Mouse (Mus musculus) liver, embryonic 14.5 days (tissue): ENCODE data around the gene Ssbp2. TPM values are rescaled to one million over a fixed set of nuclear protein-coding genes. Genes with fewer than 3 reads are reported as not detected.

ENCODE experiments used
- ATAC-seq: fragments of 200-750 bp; cut with Nextera tagmentation; 2 replicates; pipeline ENCODE4 v1.8.0; 2017; ENCODE audit warnings: moderate number of reproducible peaks, mild to moderate bottlenecking, moderate library complexity; ENCODE audit not compliant: insufficient read depth
- DNase-seq, 3 experiments: peaks; one replicate each; pipeline ENCODE4 v3.0.0-alpha.2; 2012 to 2013; ENCODE audit warnings: low read depth in 3 of 3, low spot score in 3 of 3
- H3K27ac ChIP-seq: fragments of 300-500 bp; sonication (generic); 2 replicates; pipeline ENCODE4 v1.5.1; 2014; ENCODE audit warnings: moderate library complexity, mild to moderate bottlenecking, control low read depth, inconsistent platforms
- H3K27me3 ChIP-seq: fragments of 300-500 bp; sonication (generic); 2 replicates; pipeline ENCODE4 v1.6.1; 2014; ENCODE audit warnings: mild to moderate bottlenecking, low read length, moderate library complexity; ENCODE audit not compliant: control insufficient read depth, insufficient read depth
- H3K36me3 ChIP-seq: fragments of 300-500 bp; sonication (generic); replicated peaks from 2 replicates; pipeline ENCODE4 v1.6.1; 2014; ENCODE audit warnings: low read depth; ENCODE audit not compliant: control insufficient read depth, insufficient read depth
- H3K4me1 ChIP-seq, 2 experiments: fragments of 200-500 bp in 1 of 2; fragments of 300-500 bp in 1 of 2; sonication (generic) in 1 of 2; replicated peaks; 2 replicates each; pipeline ENCODE4 v1.6.1; 2012 to 2014; ENCODE audit warnings: antibody characterized with exemption in 1 of 2, inconsistent platforms in 1 of 2, low read length in 1 of 2; ENCODE audit not compliant: control insufficient read depth in 2 of 2, insufficient read depth in 2 of 2
- H3K4me2 ChIP-seq: fragments of 300-500 bp; sonication (generic); 2 replicates; pipeline ENCODE4 v1.6.1; 2014; ENCODE audit warnings: low read depth, mild to moderate bottlenecking, control low read depth, moderate library complexity
- H3K4me3 ChIP-seq, 2 experiments: fragments of 200-500 bp in 1 of 2; fragments of 300-500 bp in 1 of 2; sonication (generic) in 1 of 2; 2 replicates each; pipeline ENCODE4 v1.5.1; 2012 to 2014; ENCODE audit warnings: low read depth in 2 of 2, low read length in 2 of 2, mild to moderate bottlenecking in 2 of 2, control low read depth in 1 of 2, inconsistent platforms in 1 of 2, moderate library complexity in 1 of 2; ENCODE audit not compliant: insufficient read depth in 1 of 2
- H3K9ac ChIP-seq: fragments of 300-500 bp; sonication (generic); replicated peaks from 2 replicates; pipeline ENCODE4 v1.6.1; 2014; ENCODE audit warnings: mild to moderate bottlenecking, control low read depth, moderate library complexity
- H3K9me3 ChIP-seq: fragments of 300-500 bp; sonication (generic); 2 replicates; pipeline ENCODE4 v1.6.1; 2016; ENCODE audit warnings: low read length, mixed read lengths; ENCODE audit not compliant: control insufficient read depth
- CTCF ChIP-seq: IDR thresholded peaks from 2 replicates; pipeline ENCODE4 v1.5.1; 2016; ENCODE audit warnings: antibody characterized with exemption, low read depth, control low read depth
- EP300 ChIP-seq: IDR thresholded peaks from 2 replicates; pipeline ENCODE4 v1.6.1; 2016; ENCODE audit warnings: antibody characterized with exemption, low read depth
- WGBS: fragments of 180-500 bp; shearing (Covaris S2); extraction: QIAGEN DNeasy Blood & Tissue Kit; methylation state at CpG from one replicate; pipeline ENCODE4 v1.1.7; 2014; ENCODE audit not compliant: insufficient replicate concordance; 5-methylcytosine and 5-hydroxymethylcytosine counted together
- polyA plus RNA-seq, 2 experiments: library from polyadenylated mRNA; depleted of rRNA in 1 of 2; stranded (reverse) in 1 of 2; unstranded in 1 of 2; fragments of >200 nt; fragmentation: Nextera tagmentation in 1 of 2; extraction: Ambion mirVana in 1 of 2; gene quantifications; 2 replicates each; pipeline versions ENCODE4 v1.2.1 to v1.2.3; 2012 to 2014

Gene Ssbp2
- polyA plus RNA-seq, 2 experiments = 23.7 to 43.0 TPM

GRCm38 (mm10) chr13:91441476-91441875, 18.6 kb upstream of the Ssbp2 start:
- no peaks in the 10 kb centered on the region for H3K36me3 ChIP-seq
- no peaks in the 10 kb centered on the region; a peak in 2 of 4 replicates for H3K4me1 ChIP-seq
- H3K9me3 ChIP-seq = no peaks in the 10 kb centered on the region; the same call in 1 of the 2 replicates
- 66% methylated on average over 5 of the region's 5 CpGs for WGBS
- ATAC-seq (no peak), DNase-seq (no peak)
- TF ChIP-seq EP300 (no peak), CTCF (no peak)
- H3K9ac ChIP-seq = no peak overlapping the region
- no peak overlapping the region for H3K4me2 ChIP-seq
- H3K4me3 ChIP-seq = no peak overlapping the region
- H3K27me3 ChIP-seq = no peaks in the 10 kb centered on the region
- no peak overlapping the region for H3K27ac ChIP-seq

GRCm38 (mm10) chr13:91446728-91447127, 13.4 kb upstream of the Ssbp2 start:
- Histone ChIP-seq H3K4me3 (no peak overlapping the region), H3K4me2 (no peak overlapping the region), H3K9ac (no peak overlapping the region), H3K36me3 (no peaks in the 10 kb centered on the region), H3K27ac (no peak overlapping the region), H3K9me3 (no peaks in the 10 kb centered on the region; the same call in 1 of the 2 replicates), H3K27me3 (no peaks in the 10 kb centered on the region), H3K4me1 (peaks cover 0 to 5% of the 10 kb centered on the region in 2 experiments; a peak in 3 of 4 replicates)
- no peak for TF ChIP-seq EP300
- 58% methylated on average over 2 of the region's 2 CpGs for WGBS
- ATAC-seq = no peak
- DNase-seq = no peak

- 47% methylated on average over 5 of the region's 5 CpGs for WGBS
- no peak for TF ChIP-seq EP300
- TF ChIP-seq CTCF = no peak
- Histone ChIP-seq H3K4me2 (no peak overlapping the region), H3K27me3 (no peaks in the 10 kb centered on the region), H3K27ac (no peak overlapping the region), H3K4me3 (no peak overlapping the region), H3K4me1 (peaks cover 0 to 12% of the 10 kb centered on the region in 2 experiments; a peak in 2 of 4 replicates), H3K9ac (no peak overlapping the region), H3K9me3 (no peaks in the 10 kb centered on the region), H3K36me3 (no peaks in the 10 kb centered on the region)
- ATAC-seq = no peak
- DNase-seq = no peak
Measured at GRCm38 (mm10) chr13:91448936-91449335, 11.1 kb upstream of the Ssbp2 start.

GRCm38 (mm10) chr13:91451405-91452166, 8.5 kb upstream of the Ssbp2 start:
- Histone ChIP-seq H3K9me3 (no peaks in the 10 kb centered on the region), H3K36me3 (no peaks in the 10 kb centered on the region), H3K27me3 (no peaks in the 10 kb centered on the region), H3K27ac (no peak overlapping the region), H3K4me2 (no peak overlapping the region), H3K4me1 (peaks cover 4 to 14% of the 10 kb centered on the region in 2 experiments), H3K4me3 (no peak overlapping the region), H3K9ac (no peak overlapping the region)
- DNase-seq (no peak), ATAC-seq (no peak)
- 23% methylated on average over 3 of the region's 3 CpGs for WGBS
- TF ChIP-seq EP300 = no peak
- TF ChIP-seq CTCF = no peak

- ATAC-seq (no peak), DNase-seq (no peak)
- Histone ChIP-seq H3K9me3 (no peaks in the 10 kb centered on the region), H3K27me3 (no peaks in the 10 kb centered on the region), H3K27ac (no peak overlapping the region), H3K36me3 (no peaks in the 10 kb centered on the region), H3K4me3 (no peak overlapping the region), H3K9ac (no peak overlapping the region), H3K4me2 (no peak overlapping the region), H3K4me1 (peaks cover 9 to 16% of the 10 kb centered on the region in 2 experiments)
- 60% methylated on average over 3 of the region's 3 CpGs for WGBS
- TF ChIP-seq EP300 (no peak), CTCF (no peak)
Measured at GRCm38 (mm10) chr13:91452269-91452668, 7.8 kb upstream of the Ssbp2 start.
